Mouse (Mus musculus) stomach, postnatal 0 days (tissue): Measurements from ENCODE around the gene Tm9sf4.

Experiments
- CTCF ChIP-seq: IDR thresholded peaks from 2 replicates; pipeline ENCODE4 v1.5.1; 2016; ENCODE audit warnings: antibody characterized with exemption, low read depth, mild to moderate bottlenecking, moderate library complexity
- EP300 ChIP-seq: optimal IDR thresholded peaks from 2 replicates; pipeline ENCODE3; 2016; ENCODE audit warnings: antibody characterized with exemption

DNA sequence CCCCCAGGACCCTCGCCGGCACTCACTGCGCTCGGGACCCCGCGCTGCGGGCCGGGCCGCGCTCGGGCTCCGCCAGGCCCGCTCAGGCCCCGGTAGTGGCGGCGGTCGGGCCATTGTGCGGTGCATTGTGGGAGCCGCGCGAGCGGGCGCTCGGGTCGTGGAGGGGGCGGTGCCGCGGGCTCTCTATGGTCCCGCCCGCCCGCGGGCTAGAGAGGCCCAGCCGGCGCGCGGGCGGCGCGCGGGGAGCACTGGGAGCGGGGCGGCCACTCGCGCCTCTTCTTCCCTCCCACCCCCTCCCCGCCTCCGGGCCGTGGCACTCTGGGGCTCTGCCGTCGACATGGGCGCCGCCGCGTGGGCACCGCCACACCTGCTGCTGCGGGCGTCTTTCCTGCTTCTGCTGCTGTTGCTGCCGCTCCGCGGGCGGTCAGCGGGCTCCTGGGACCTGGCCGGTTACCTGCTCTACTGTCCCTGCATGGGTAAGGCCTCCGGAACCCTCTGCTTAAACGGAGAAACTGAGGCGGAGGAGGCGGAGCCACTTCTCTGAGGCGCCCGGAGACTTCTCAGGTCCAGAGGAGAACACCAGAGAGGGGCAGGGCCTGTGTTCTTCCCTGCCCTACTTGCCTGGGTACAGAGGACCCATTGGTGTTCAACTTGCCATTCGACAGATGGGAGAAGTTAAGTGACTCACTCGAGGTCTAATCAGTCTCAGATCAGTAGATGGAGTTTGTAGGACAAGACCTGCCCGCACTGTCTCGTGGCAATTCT lies 80.3 kb downstream of the Tm9sf4 start, which contains the start of the genes Plagl2 and Pofut1:
- peak; percentile 58 for TF ChIP-seq CTCF
- no peak for TF ChIP-seq EP300
